Mouse (Mus musculus): ENCODE measurements around the gene Fam187a.

Gene Fam187a

GRCm38 (mm10) chr11:102884616-102885219 is at the start of gene Fam187a:
Fam187a (plus strand) TSS chr11:102885169.
- DNase-seq: no peak

- DNase-seq: no peak
These were observed 49.4 kb upstream of the Fam187a start, which contains the start of gene Higd1b for GRCm38 (mm10) chr11:102835549-102835948. Higd1b (plus strand) TSS chr11:102835849.

GRCm38 (mm10) chr11:102836146-102836545 is 48.8 kb upstream of the Fam187a start:
- DNase-seq: no peak

GRCm38 (mm10) chr11:102837385-102837784 is 47.6 kb upstream of the Fam187a start:
- no peak for DNase-seq

- no peak for DNase-seq
These were observed 46.8 kb upstream of the Fam187a start for GRCm38 (mm10) chr11:102838126-102838525.

- DNase-seq: no peak
These were observed 46.3 kb upstream of the Fam187a start for GRCm38 (mm10) chr11:102838616-102839150.

GRCm38 (mm10) chr11:102845926-102846325 is 39.0 kb upstream of the Fam187a start:
- no peak for DNase-seq

GRCm38 (mm10) chr11:102851883-102852282 is 33.1 kb upstream of the Fam187a start:
- peak; percentile 12 for DNase-seq

- no peak for DNase-seq
These were observed 31.2 kb upstream of the Fam187a start for GRCm38 (mm10) chr11:102853760-102854159.

GRCm38 (mm10) chr11:102855941-102856340 is 29.0 kb upstream of the Fam187a start:
- no peak for DNase-seq

- DNase-seq: no peak
These were observed 26.0 kb upstream of the Fam187a start for GRCm38 (mm10) chr11:102858951-102859350.

GRCm38 (mm10) chr11:102859933-102860332 is 25.0 kb upstream of the Fam187a start:
- peak; percentile 67 for DNase-seq

- DNase-seq: peak; percentile 51
These were observed 20.7 kb upstream of the Fam187a start for GRCm38 (mm10) chr11:102864272-102864671.

GRCm38 (mm10) chr11:102874801-102875334 is 10.1 kb upstream of the Fam187a start:
- DNase-seq: peak; percentile 80

GRCm38 (mm10) chr11:102879558-102879957 is 5.4 kb upstream of the Fam187a start:
- no peak for DNase-seq

- peak; percentile 93 for DNase-seq
These were observed 4.2 kb upstream of the Fam187a start, which contains the start of the genes Eftud2 and Ccdc103 for GRCm38 (mm10) chr11:102880585-102881313. Eftud2 (minus strand) TSS chr11:102880985. Ccdc103 (plus strand) TSS chr11:102881204.

GRCm38 (mm10) chr11:102881314-102882198 is 3.4 kb upstream of the Fam187a start:
- no peak for DNase-seq

- DNase-seq: no peak
These were observed 2.5 kb downstream of the Fam187a start for GRCm38 (mm10) chr11:102887433-102887832.

- peak; percentile 63 for DNase-seq
These were observed 3.2 kb downstream of the Fam187a start for GRCm38 (mm10) chr11:102888135-102888534.

- no peak for DNase-seq
These were observed 5.1 kb downstream of the Fam187a start for GRCm38 (mm10) chr11:102890096-102890495.

GRCm38 (mm10) chr11:102893015-102893651 is 8.2 kb downstream of the Fam187a start:
- peak; percentile 33 for DNase-seq

- DNase-seq: no peak
These were observed 9.7 kb downstream of the Fam187a start for GRCm38 (mm10) chr11:102894716-102895115.
